Mouse (Mus musculus): ENCODE measurements around the gene 1600014C23Rik.

The 1600014C23Rik gene

GRCm38 (mm10) chr17:45690044-45690443 lies 43.6 kb downstream of the 1600014C23Rik start:
- in situ Hi-C loops (cut with MboI), result no loop called here

GRCm38 (mm10) chr17:45689120-45689519 lies 44.5 kb downstream of the 1600014C23Rik start:
- in situ Hi-C loops (cut with MboI), result no loop called here

GRCm38 (mm10) chr17:45686716-45687115 lies 46.9 kb downstream of the 1600014C23Rik start, which contains the start of gene Tmem63b:
Gene Tmem63b (minus strand): TSS chr17:45686905.
- in situ Hi-C loops (cut with MboI), result no loop called here

GRCm38 (mm10) chr17:45686093-45686619 lies 47.5 kb downstream of the 1600014C23Rik start, which contains the start of gene Mrpl14:
Gene Mrpl14 (plus strand): TSS chr17:45686322.
- in situ Hi-C loops (cut with MboI), result no loop called here

- in situ Hi-C loops (cut with MboI), result no loop called here
Observed at GRCm38 (mm10) chr17:45685171-45686092, 48.2 kb downstream of the 1600014C23Rik start.

GRCm38 (mm10) chr17:45684667-45685131 lies 48.9 kb downstream of the 1600014C23Rik start:
- in situ Hi-C loops (cut with MboI), result no loop called here
